Mouse (Mus musculus): Measurements from ENCODE around the gene 1700049E17Rik2. TPM values are rescaled to one million over a fixed set of nuclear protein-coding genes. Genes with fewer than 3 reads are reported as not detected.

The 1700049E17Rik2 gene
- polyA plus RNA-seq (2017; shearing (Covaris generic)) = not detected

DNA sequence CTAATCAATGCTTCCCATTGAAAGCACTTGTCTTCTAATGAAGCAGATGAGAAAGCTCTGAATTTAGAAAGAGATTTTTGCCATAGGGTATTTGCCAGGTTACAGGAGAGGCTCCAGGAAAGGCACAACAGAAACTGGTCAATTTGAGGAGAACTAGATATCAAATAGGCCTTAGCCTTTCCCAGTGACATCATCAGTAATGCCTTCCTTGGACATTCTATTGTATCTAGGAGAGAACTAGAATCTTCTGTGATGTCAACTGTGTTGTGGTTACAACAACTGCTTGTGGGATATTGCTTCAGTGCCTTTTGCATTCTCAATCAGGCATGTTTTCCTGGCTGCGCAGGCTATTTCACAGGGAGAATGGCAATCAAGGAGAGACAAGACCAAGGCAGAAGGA, at the start of gene 1700049E17Rik2:
TSS of gene 1700049E17Rik2 (plus strand) at position 301 of the 400 bp plus-strand sequence.

DNA sequence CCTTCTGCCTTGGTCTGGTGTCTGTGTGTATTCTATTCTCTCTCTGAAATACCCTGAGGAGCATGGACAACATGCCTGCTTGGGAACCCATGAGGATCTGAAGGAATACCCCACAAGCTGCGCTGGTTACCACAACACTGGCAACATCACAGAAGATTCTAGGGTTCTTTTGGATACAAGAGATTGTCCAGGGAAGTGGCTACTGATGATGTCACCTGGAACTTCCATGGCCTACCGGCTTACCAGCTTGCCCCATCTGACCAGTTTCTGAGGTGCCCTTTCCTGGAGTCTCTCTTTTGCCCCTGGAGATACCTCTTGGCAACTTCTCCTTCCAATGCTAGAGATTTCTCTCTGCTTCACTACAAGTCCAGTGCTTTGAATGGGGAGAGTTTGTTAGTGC, 17.5 kb upstream of the 1700049E17Rik2 start, which contains the start of gene Gm7970:
TSS of gene Gm7970 (minus strand) at position 101 of the 400 bp plus-strand sequence.

DNA sequence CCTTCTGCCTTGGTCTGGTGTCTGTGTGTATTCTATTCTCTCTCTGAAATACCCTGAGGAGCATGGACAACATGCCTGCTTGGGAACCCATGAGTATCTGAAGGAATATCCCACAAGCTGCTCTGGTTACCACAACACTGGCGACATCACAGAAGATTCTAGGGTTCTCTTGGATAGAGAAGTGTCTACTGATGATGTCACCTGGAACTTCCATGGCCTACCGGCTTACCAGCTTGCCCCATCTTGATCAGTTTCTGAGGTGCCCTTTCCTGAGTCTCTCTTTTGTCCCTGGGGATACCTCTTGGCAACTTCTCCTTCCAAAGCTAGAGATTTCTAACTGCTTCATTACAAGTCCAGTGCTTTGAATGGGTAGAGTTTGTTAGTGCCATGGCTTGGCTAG, 51.5 kb downstream of the 1700049E17Rik2 start, which contains the start of gene Gm3072:
TSS of gene Gm3072 (minus strand) at position 101 of the 400 bp plus-strand sequence.

Other genes with a start within 250 kb of the 1700049E17Rik2 start
- not detected for gene Gm5798, start 224.6 kb upstream of the 1700049E17Rik2 start, polyA plus RNA-seq (2017; shearing (Covaris generic))
- not detected for gene Gm7945, start 186.8 kb upstream of the 1700049E17Rik2 start, polyA plus RNA-seq (2017; shearing (Covaris generic))
- not detected for gene Gm6482, start 164.9 kb upstream of the 1700049E17Rik2 start, polyA plus RNA-seq (2017; shearing (Covaris generic))
- not detected for gene Gm7954, start 119.7 kb upstream of the 1700049E17Rik2 start, polyA plus RNA-seq (2017; shearing (Covaris generic))
- not detected for gene Gm3486, start 83.7 kb upstream of the 1700049E17Rik2 start, polyA plus RNA-seq (2017; shearing (Covaris generic))
- not detected for gene Gm7970, start 17.6 kb upstream of the 1700049E17Rik2 start, polyA plus RNA-seq (2017; shearing (Covaris generic))
- gene Gm3072, start 51.4 kb downstream of the 1700049E17Rik2 start, polyA plus RNA-seq (2017; shearing (Covaris generic)) = not detected
- gene Gm3676, start 73.3 kb downstream of the 1700049E17Rik2 start, polyA plus RNA-seq (2017; shearing (Covaris generic)) = not detected
- not detected for gene Gm8068, start 128.7 kb downstream of the 1700049E17Rik2 start, polyA plus RNA-seq (2017; shearing (Covaris generic))
- gene Gm7929, start 177.4 kb downstream of the 1700049E17Rik2 start, polyA plus RNA-seq (2017; shearing (Covaris generic)) = not detected
- not detected for gene Gm47189, start 199.2 kb downstream of the 1700049E17Rik2 start, polyA plus RNA-seq (2017; shearing (Covaris generic))

All from activated CD4-positive, CD25-positive, alpha-beta regulatory T cell, adult 9 weeks (primary cell).